10 mouse cellular contexts compared by ENCODE assay signal in genomic region chr10:95265576-95265975, GRCm38 (mm10). TPM values are rescaled to one million over a fixed set of nuclear protein-coding genes. Genes with fewer than 3 reads are reported as not detected.
DNase-seq lines count a peak whose midpoint lies in the region; ATAC-seq and TF ChIP-seq lines count a peak whose summit lies in the region.
"Had no signal": no experiment of that assay in that cellular context is flagged by ENCODE, and none has a peak within 500 bp of the region (broad histone marks: within the 10 kb centered on the region; RNA-seq: fewer than 3 reads in every experiment).

No protein-coding gene starts in this region.

- peaks cover 11% of the 10 kb centered on the region for H3K4me1 ChIP-seq in forebrain, embryonic 11.5 days (replicated peaks; ENCODE audit: control insufficient read depth, insufficient read depth, low read length)
- peaks cover 32% of the 10 kb centered on the region for H3K4me1 ChIP-seq in forebrain, embryonic 16.5 days (replicated peaks; ENCODE audit: control insufficient read depth, insufficient read depth, low read length)
- peaks cover 29% of the 10 kb centered on the region for H3K4me1 ChIP-seq in lung, embryonic 15.5 days
- no peaks in the 10 kb centered on the region for H3K4me1 ChIP-seq in forebrain, postnatal 0 days (ENCODE audit: insufficient read depth)
- peaks cover 29% of the 10 kb centered on the region for H3K4me1 ChIP-seq in neural tube, embryonic 13.5 days (replicated peaks)

- peaks cover 4% of the 10 kb centered on the region for H3K27me3 ChIP-seq in forebrain, embryonic 11.5 days (ENCODE audit: control insufficient read depth, insufficient read depth, low read length)
- peaks cover 5% of the 10 kb centered on the region; the same call in 1 of the 2 replicates for H3K27me3 ChIP-seq in forebrain, embryonic 16.5 days (replicated peaks; ENCODE audit: control insufficient read depth, insufficient read depth, low read length)
- no peaks in the 10 kb centered on the region for H3K27me3 ChIP-seq in lung, embryonic 15.5 days
- peaks cover 4% of the 10 kb centered on the region; the same call in 1 of the 2 replicates for H3K27me3 ChIP-seq in forebrain, postnatal 0 days (ENCODE audit: insufficient read depth, low read length)
- H3K27me3 ChIP-seq in neural tube, embryonic 13.5 days: peaks cover 40% of the 10 kb centered on the region

- H3K9me3 ChIP-seq in forebrain, embryonic 11.5 days (ENCODE audit: control insufficient read depth, low read length): no peaks in the 10 kb centered on the region
- H3K9me3 ChIP-seq in forebrain, embryonic 16.5 days (ENCODE audit: control insufficient read depth, low read length): no peaks in the 10 kb centered on the region
- H3K9me3 ChIP-seq in lung, embryonic 15.5 days: no peaks in the 10 kb centered on the region
- H3K9me3 ChIP-seq in forebrain, postnatal 0 days (ENCODE audit: low read length): no peaks in the 10 kb centered on the region
- H3K9me3 ChIP-seq in neural tube, embryonic 13.5 days: no peaks in the 10 kb centered on the region

- DNase-seq in forebrain, embryonic 11.5 days (ENCODE audit: low spot score): no peak
- DNase-seq in lung, postnatal 14 days: no peak
- DNase-seq in forebrain, postnatal 0 days: peak; percentile 30
- no peak for DNase-seq in T-cell, adult 2 months (ENCODE audit: low spot score)
- DNase-seq in cerebellum, postnatal 25 days: no peak
- DNase-seq: kidney, postnatal 4 days; thymus, postnatal 14 days had no signal

- H3K9ac ChIP-seq in forebrain, embryonic 11.5 days (ENCODE audit: low read length): no peak overlapping the region
- H3K9ac ChIP-seq in forebrain, embryonic 16.5 days (replicated peaks; ENCODE audit: low read depth, low read length): no peak overlapping the region
- no peak overlapping the region for H3K9ac ChIP-seq in lung, embryonic 15.5 days
- no peak overlapping the region for H3K9ac ChIP-seq in forebrain, postnatal 0 days
- no peak overlapping the region for H3K9ac ChIP-seq in neural tube, embryonic 13.5 days

- WGBS in forebrain, embryonic 11.5 days: 33% methylated on average over 4 of the region's 4 CpGs
- WGBS in forebrain, embryonic 16.5 days: 71% methylated on average over 4 of the region's 4 CpGs
- 79% methylated on average over 4 of the region's 4 CpGs for WGBS in lung, embryonic 15.5 days
- 69% methylated on average over 4 of the region's 4 CpGs for WGBS in forebrain, postnatal 0 days
- WGBS in neural tube, embryonic 13.5 days: 61% methylated on average over 4 of the region's 4 CpGs

- H3K27ac ChIP-seq in forebrain, embryonic 11.5 days (ENCODE audit: low read depth, low read length): no peak overlapping the region
- no peak overlapping the region for H3K27ac ChIP-seq in forebrain, embryonic 16.5 days (ENCODE audit: low read length)
- no peak overlapping the region for H3K27ac ChIP-seq in lung, embryonic 15.5 days
- no peak overlapping the region; the same call in 1 of the 2 replicates for H3K27ac ChIP-seq in forebrain, postnatal 0 days (ENCODE audit: low read depth, low read length)
- H3K27ac ChIP-seq in neural tube, embryonic 13.5 days (replicated peaks): no peak overlapping the region

- H3K4me2 ChIP-seq in forebrain, embryonic 11.5 days (ENCODE audit: low read depth, low read length, severe bottlenecking): peak overlapping the region; percentile 40; the same call in 1 of the 2 replicates
- H3K4me2 ChIP-seq in forebrain, embryonic 16.5 days (ENCODE audit: low read length): no peak overlapping the region
- peak overlapping the region; percentile 79; the same call in 1 of the 2 replicates for H3K4me2 ChIP-seq in lung, embryonic 15.5 days
- H3K4me2 ChIP-seq in forebrain, postnatal 0 days (ENCODE audit: low read depth): 0 out of 2 replicates have a peak overlapping the region, but pooled peaks have one; percentile 74
- peak overlapping the region; percentile 9; the same call in 1 of the 2 replicates for H3K4me2 ChIP-seq in neural tube, embryonic 13.5 days

- no peak overlapping the region for H3K4me3 ChIP-seq in forebrain, embryonic 11.5 days (ENCODE audit: low read depth, low read length)
- no peak overlapping the region for H3K4me3 ChIP-seq in forebrain, embryonic 16.5 days (replicated peaks; ENCODE audit: low read length)
- no peak overlapping the region for H3K4me3 ChIP-seq in lung, embryonic 15.5 days
- no peak overlapping the region for H3K4me3 ChIP-seq in forebrain, postnatal 0 days (ENCODE audit: low read depth, low read length)
- no peak overlapping the region for H3K4me3 ChIP-seq in neural tube, embryonic 13.5 days

- no peak for TF ChIP-seq CTCF in forebrain, postnatal 0 days (IDR thresholded peaks at IDR 0.05; ENCODE audit: low read depth)

- no peaks in the 10 kb centered on the region for H3K36me3 ChIP-seq in forebrain, embryonic 11.5 days (ENCODE audit: control insufficient read depth, insufficient read depth, low read length)
- H3K36me3 ChIP-seq in forebrain, embryonic 16.5 days (ENCODE audit: control insufficient read depth, insufficient read depth): no peaks in the 10 kb centered on the region
- no peaks in the 10 kb centered on the region for H3K36me3 ChIP-seq in lung, embryonic 15.5 days
- H3K36me3 ChIP-seq in forebrain, postnatal 0 days (ENCODE audit: insufficient read depth): no peaks in the 10 kb centered on the region
- H3K36me3 ChIP-seq in neural tube, embryonic 13.5 days: no peaks in the 10 kb centered on the region

- ATAC-seq in forebrain, embryonic 11.5 days (replicated peaks; ENCODE audit: low FRiP score): no peak
- ATAC-seq in forebrain, embryonic 16.5 days: no peak
- no peak for ATAC-seq in lung, embryonic 15.5 days (ENCODE audit: borderline replicate concordance, extremely low read depth, low FRiP score, low TSS enrichment)
- ATAC-seq in forebrain, postnatal 0 days: no peak
- ATAC-seq in neural tube, embryonic 13.5 days (ENCODE audit: low read depth): no peak

RNA-seq across cellular contexts. Expression of gene Cradd, which starts 58.4 kb away (rescaled TPM):
- 15.7 and 16.6 TPM in 2 replicates for polyA plus RNA-seq in forebrain, embryonic 11.5 days (2014; fragmentation: Nextera tagmentation; extraction: Ambion mirVana)
- polyA plus RNA-seq in forebrain, embryonic 16.5 days (2015; fragmentation: Nextera tagmentation; extraction: Ambion mirVana): 8.3 and 10.4 TPM in 2 replicates
- polyA plus RNA-seq in lung, embryonic 15.5 days (2015; fragmentation: Nextera tagmentation; extraction: Ambion mirVana): 12.7 and 12.9 TPM in 2 replicates
- total RNA-seq in forebrain, postnatal 0 days (2014; rRNA removed): 8.3 and 10.8 TPM in 2 replicates
- 8.5 and 10.3 TPM in 2 replicates for polyA plus RNA-seq in forebrain, postnatal 0 days (2015; fragmentation: Nextera tagmentation; extraction: Ambion mirVana)
- polyA plus RNA-seq in neural tube, embryonic 13.5 days (2015; fragmentation: Nextera tagmentation; extraction: Ambion mirVana): 12.4 and 14.8 TPM in 2 replicates
